Mouse (Mus musculus) liver, adult (tissue): ENCODE measurements around the gene Mxra8.

Experiments
- GATA4 ChIP-seq: IDR thresholded peaks from 2 replicates; pipeline ENCODE4 v1.6.1; 2014; ENCODE audit warnings: mild to moderate bottlenecking, low read length; ENCODE audit not compliant: insufficient replicate concordance

Mxra8 gene

DNA sequence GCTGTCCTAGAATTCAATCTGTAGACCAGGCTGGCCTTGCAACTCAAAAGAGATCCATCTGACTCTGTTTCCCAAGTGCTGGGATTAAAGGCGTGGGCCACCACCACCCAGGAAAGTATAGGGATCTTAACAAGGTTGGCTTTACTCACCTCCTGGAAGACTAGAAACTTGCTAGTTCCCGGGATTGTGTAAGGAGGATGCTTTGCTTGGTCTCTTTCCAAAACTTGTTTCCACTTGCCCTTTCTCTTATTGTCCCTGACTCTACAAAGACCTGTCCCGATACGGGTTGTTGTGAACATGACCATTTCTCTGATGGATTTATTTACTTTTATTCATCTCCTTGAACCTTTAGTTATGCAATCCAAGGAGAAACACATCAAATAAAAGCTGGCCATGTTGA, 9.6 kb upstream of the Mxra8 start:
- no peak for TF ChIP-seq GATA4

DNA sequence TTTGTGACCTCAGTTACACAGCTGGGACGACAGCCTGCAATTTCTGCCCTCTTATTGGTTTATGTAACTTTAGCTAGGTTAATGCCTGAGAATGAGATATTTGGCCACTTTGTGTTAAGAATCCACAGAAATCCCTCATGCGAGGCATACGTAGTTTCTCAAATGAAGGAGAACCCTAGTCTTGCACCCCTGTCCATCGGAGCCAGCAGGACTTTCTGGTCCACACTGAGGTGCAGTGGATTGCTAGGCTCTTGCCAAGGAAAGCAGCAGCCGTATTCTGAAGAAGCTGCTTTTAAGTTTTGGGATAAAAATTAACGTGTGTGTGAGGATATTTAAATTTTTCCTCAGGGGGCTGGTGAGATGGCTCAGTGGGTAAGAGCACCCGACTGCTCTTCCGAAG, 8.9 kb upstream of the Mxra8 start:
- no peak for TF ChIP-seq GATA4

DNA sequence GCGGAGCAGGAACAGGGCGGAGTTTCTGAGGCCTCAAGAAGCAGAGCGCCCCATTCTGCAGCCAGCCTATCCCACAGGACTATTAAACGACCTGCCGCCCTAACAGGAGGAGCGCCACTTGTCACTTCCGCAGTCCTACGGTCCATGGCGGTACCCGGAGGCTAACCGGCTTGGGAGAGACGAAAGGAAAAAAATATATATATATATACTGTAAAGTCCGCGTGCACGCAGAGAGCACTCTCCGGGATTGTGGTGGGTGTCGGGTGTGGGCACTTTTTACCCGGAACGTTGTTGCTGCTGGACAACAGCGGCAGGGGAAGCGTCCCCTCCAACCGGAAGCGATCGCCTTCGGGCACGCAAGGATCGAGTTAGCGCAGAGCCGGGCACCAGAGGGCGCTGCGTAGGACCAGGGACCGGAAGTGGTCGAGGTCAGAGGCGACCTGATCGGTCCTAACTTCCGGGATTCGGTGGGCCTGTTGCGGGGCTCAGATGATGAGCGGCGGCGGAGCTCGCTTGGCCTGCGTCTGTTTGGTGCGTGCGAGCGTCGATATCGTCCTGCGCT, 8.2 kb upstream of the Mxra8 start, which contains the start of gene Aurkaip1:
Gene Aurkaip1, plus strand, starts transcription at position 68 of the 562 bp plus-strand sequence.
- peak; percentile 44; the same call in 1 of the 2 replicates for TF ChIP-seq GATA4

DNA sequence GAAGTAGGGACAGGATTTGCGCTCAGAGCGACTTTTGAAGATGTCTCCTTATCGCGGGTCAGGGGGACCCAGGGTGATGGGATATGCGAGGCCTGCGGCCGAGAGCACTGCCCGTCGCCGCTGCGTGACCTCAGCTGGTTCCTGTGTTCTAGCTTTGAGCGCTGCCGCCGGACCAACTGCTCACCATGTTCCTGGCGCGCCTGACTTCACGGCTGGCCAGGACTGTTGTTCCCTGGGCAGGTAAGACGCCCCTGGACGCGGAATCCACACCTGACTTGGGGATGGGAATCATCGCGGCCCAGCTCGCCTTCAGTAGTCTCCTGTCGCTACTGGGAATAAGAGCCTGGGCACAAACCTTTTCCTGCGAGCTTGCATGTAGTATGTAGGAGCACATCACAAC, 7.6 kb upstream of the Mxra8 start:
- no peak for TF ChIP-seq GATA4

DNA sequence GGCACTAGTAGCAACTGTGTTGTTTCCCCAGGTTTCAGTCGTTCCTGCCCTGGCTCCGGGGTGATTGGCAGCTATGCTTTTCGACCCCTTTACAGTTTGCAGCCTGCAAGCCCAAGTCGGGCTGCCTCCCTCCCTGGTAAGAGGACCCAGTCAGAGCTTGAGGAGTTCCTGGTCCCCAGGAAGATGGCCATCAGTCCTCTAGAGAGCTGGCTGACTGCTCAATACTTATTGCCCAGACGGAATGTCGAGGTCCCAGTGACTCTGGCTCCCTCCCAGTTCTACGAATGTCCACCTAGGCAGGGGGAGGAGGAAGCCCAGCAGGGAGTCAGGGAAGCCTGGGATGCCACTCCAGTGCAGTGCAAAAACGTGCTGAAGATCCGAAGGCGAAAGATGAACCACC, 7.2 kb upstream of the Mxra8 start:
- TF ChIP-seq GATA4 = no peak

DNA sequence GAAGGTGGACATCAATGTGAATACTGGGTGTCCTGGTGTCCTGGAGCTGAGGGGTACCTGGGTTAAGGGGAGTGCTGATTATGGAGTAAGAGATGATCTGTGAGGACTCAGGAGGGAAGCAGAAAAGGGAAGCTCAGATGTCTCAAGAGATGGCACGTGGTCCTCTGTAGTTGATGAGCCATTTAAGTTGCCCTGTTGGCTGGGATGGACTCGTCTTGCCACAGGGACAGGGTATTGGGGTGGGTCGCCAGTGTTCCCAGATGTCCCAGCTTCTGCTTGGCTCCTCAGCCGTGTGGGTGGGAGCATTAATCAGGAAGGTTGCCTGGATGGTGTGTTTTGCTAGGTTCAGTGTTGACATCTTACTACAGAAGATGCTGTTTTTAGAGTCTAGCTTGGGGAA, 6.2 kb upstream of the Mxra8 start:
- TF ChIP-seq GATA4 = no peak

DNA sequence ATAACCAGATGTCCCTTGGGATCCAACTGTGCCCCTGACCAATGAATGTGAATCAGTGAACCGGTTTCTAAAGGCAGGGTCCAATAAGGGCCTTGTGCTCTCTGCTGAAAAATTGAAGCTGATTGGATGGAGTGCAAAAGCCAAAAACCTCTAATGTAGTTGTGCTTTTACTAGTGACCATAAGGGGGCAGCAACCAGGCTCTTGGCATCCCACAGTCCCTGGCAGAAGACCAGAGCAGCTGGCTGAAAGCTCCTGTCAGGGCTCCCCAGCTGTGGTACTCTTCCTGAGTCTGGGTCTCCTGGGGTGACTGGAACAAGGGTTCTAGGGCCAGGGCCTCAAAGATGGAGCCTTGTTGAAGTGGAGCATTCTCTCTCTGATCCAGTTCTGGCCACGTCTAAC, 5.6 kb upstream of the Mxra8 start:
- 0 out of 2 replicates have a peak, but pooled peaks have one; percentile 39 for TF ChIP-seq GATA4

DNA sequence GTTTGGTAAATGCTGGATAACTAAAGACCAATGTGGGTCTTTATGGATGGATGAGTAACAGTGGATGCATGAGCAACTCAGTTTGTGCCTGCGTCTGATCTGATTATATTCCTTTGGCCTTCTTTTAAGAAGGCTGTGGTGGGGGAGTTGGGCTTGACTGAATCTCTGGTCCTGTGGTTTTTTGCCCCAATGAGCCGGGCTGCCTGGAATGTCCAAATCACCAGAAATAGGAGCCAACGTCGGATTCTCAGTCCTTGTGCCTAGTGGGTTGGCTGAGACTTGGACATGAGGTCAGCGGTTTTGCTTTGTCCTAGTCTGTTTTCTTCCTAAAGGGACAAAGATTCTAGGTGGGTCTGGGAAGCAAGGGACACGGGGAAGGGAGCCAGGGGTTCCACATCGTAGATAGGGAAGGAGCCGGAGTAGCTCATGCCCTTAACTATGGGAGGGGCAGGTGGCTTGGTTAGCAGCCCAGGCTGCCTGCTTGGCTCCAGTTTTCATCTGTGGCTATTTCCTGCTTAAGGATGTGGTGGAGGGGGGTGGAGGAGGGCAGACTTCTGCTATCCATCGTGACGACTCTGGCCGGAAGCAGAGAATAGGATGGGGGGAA, 2.0 kb upstream of the Mxra8 start:
- peak; percentile 38; the same call in 1 of the 2 replicates for TF ChIP-seq GATA4

DNA sequence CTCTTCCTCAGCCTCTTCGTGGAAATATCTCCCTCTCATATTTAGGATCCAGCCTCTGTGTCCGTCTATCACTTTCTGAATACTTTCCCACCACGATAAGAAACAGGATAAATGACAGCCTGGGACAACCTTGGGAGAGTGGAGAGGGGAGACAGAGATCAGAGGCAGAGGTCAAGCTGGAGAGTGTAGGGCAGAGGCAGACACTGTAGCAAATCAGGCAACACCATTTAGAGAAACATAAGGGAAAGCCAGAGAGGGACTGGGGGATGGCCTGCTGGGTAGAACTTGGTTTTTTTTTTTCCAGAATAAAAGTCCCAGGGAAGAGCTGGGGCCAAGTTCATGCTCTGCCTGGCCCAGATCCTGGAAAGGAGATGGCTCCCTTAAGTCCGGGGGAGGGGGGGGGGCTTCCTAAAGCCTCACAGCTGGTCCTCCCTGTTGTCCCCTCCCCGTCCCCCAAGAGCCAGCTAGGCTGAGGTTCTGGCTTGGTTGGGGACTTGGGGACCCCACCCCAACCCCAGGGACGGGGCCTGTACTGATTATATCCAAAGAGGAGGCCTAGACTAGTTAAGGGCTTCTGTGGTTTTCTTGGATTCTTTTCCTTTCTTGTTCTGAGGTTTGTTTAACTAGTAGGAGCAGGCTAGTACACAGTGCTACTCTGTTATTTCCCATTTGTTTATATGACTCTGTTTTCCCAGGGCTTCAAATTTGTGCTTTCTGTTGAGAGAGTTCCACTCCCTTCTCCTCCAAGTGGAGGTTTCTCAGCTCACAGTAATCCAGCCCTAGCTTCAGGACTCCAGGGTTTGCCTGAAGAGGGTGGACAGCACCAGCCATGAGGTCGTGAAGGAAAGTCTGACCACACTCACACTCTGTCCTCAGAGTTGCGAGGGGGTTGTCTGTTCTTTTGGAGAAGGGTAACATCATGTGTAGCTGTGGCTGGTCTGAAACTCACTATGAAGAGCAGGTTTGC, 1.0 kb upstream of the Mxra8 start:
- TF ChIP-seq GATA4 = no peak

DNA sequence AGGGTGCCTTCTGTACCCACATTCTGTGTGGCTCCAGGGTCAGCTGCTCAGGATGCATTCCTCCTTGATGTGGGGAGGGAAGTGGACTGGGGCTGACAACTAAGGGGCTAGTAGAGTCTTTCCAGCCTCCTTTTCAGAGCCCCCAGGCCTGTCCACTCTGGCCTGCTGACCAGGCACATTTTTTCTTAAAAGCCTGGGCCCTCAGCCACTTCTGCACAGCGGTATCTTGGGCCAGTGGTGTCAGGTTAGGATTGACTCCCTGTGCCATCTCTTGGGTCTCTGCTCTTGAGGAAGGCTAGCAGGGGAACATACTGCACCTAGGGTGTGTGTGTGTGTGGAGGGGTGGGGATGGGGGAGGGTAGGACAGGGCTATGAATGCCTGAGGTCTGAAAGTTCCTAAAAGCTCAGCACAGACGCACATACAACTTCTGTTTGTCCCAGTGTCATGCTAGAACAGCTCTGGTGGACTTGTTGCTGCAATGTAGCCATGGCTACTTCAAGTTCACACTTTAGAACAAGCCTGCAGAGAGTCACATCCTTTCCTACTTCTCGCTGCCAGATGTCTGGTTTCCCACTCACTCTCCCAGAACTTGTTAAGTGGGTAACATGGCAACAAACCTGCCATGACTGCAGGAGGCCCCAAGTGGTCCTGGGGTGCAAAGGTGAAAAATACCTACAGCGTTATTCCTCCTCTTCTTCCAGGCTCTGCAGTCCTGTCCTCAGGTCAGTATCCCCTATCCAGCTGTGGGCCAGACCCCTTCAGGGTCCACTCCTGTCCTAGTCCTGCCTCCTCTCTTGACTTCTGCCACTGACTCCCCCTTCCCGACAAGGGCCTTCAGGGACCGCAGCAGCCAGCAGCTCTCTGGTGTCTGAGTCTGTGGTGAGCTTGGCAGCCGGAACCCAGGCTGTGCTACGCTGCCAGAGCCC, 859 bp downstream of the Mxra8 start:
- TF ChIP-seq GATA4 = no peak

DNA sequence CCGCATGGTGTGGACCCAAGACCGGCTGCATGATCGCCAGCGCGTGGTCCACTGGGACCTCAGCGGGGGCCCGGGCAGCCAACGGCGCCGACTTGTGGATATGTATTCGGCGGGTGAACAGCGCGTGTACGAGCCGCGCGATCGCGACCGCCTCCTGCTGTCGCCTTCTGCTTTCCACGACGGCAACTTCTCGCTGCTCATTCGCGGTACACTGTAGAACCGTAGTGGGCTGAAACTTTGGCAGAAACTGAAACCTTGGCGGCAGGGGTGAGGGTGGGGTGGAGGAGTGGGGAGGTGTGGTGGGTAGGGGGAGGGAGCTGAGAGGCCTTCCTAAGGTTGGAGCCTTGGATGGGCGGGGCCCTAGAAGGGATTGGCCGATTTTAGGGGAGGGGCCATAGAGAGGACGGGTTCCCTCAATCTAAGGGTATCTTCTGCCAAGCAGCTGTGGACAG, 1.5 kb downstream of the Mxra8 start:
- TF ChIP-seq GATA4 = no peak

DNA sequence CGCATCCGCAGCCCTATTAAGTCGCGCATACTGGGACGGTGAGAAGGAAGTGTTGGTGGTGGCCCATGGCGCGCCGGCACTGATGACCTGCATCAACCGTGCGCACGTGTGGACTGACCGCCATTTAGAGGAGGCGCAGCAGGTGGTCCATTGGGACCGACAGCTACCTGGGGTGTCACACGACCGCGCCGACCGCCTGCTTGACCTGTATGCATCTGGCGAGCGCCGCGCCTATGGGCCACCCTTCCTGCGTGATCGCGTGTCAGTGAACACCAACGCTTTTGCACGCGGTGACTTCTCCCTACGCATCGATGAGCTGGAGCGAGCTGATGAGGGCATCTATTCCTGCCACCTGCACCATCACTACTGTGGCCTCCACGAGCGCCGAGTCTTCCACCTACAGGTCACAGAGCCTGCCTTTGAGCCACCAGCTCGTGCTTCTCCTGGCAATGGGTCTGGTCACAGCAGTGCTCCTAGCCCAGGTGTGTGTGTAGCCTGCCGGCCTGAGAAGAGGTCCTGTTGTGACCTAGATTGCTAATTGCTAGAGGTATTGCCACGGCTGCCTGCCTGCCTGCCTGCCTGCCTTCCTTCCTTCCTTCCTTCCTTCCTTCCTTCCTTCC, 2.3 kb downstream of the Mxra8 start:
- no peak for TF ChIP-seq GATA4

DNA sequence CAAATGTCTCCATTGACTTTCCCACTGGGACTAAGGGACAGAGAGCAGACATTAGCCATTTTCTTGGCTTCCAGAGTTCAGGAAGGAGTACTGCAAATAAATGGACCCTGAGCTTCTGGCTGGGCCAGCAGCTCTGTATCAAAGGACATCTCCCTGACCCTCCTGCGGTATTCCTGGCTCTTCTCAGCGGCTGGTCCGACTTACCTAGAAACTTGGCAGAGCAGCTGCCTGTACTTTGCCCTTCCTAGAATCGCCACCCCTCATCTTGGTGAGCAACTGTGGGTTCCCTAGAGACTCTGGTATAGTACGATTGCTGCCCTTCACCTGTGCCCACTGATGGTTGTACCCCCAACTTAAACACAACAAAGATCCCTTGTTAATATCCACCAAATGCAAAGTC, 3.8 kb downstream of the Mxra8 start:
- no peak for TF ChIP-seq GATA4

DNA sequence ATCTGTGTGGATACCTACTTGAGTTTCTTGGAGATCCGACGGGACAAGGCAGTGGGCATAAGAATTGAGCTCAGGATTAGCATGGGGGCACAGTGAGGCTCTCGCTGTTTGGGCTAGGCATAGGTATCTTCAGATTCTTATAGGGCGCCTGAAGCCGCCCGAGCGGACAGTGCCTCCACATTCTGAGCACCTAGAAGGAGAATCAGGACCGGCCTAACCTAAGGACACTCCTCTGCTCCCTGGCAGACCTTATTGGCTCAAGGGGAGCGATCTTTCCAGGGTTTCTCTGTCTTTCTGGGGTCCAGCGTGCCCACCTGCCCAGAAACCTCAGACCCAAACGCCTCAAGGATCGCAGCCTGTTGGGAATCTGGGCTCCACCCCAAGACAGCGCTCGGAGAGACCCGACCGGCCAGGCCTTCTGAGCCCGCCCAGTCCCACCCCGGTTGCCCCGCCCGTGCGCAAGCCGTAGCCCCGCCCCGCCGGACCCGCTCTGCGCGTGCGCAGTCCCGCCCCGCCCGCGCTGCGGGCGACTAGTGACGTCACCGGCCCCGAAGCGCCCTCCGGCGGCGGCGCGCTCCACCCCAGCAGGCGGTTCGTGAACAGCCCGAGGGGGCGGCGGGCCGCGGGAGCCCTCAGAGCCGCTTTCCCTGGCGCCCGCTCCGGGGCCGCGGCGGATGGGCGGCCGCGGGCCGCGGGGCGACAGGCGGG, 7.5 kb downstream of the Mxra8 start, which contains the start of gene Dvl1:
Gene Dvl1, plus strand, starts transcription at position 532 of the 708 bp plus-strand sequence.
- no peak for TF ChIP-seq GATA4
